Mouse (Mus musculus): Measurements from ENCODE around the gene Hist1h2an. TPM values are rescaled to one million over a fixed set of nuclear protein-coding genes. Genes with fewer than 3 reads are reported as not detected.

Gene Hist1h2an
- polyA plus RNA-seq, 1 experiment = not detected

- Histone ChIP-seq H3K4me1 (ENCODE audit: control insufficient read depth, insufficient read depth, low read length) (peaks cover 13% of the 10 kb centered on the region), H3K27ac (ENCODE audit: insufficient read depth, low read depth, low read length) (peak overlapping the region; percentile 51), H3K4me3 (ENCODE audit: insufficient read depth, low read length) (peak overlapping the region; percentile 8; the same call in 1 of the 2 replicates)
- no peak for TF ChIP-seq POLR2A (IDR thresholded peaks at IDR 0.05; ENCODE audit: borderline replicate concordance, low read depth, low read length)
- TF ChIP-seq CTCF (IDR thresholded peaks at IDR 0.05; ENCODE audit: low read depth, low read length) = no peak
Measured at GRCm38 (mm10) chr13:21752356-21752755, 34.7 kb downstream of the Hist1h2an start.

- H3K4me3 ChIP-seq (ENCODE audit: insufficient read depth, low read length) = no peak overlapping the region
- peaks cover 15% of the 10 kb centered on the region for H3K4me1 ChIP-seq (ENCODE audit: control insufficient read depth, insufficient read depth, low read length)
- no peak overlapping the region for H3K27ac ChIP-seq (ENCODE audit: insufficient read depth, low read depth, low read length)
Measured at GRCm38 (mm10) chr13:21751827-21752226, 35.2 kb downstream of the Hist1h2an start.

GRCm38 (mm10) chr13:21751417-21751816, 35.6 kb downstream of the Hist1h2an start:
- Histone ChIP-seq H3K4me3 (ENCODE audit: insufficient read depth, low read length) (no peak overlapping the region), H3K27ac (ENCODE audit: insufficient read depth, low read depth, low read length) (no peak overlapping the region), H3K4me1 (ENCODE audit: control insufficient read depth, insufficient read depth, low read length) (peaks cover 15% of the 10 kb centered on the region)
- TF ChIP-seq CTCF (IDR thresholded peaks at IDR 0.05; ENCODE audit: low read depth, low read length) (no peak), POLR2A (IDR thresholded peaks at IDR 0.05; ENCODE audit: borderline replicate concordance, low read depth, low read length) (no peak)

More at GRCm38 (mm10) chr13:21751827-21752226, 35.2 kb downstream of the Hist1h2an start:
- TF ChIP-seq CTCF (IDR thresholded peaks at IDR 0.05; ENCODE audit: low read depth, low read length) (no peak), POLR2A (IDR thresholded peaks at IDR 0.05; ENCODE audit: borderline replicate concordance, low read depth, low read length) (no peak)

GRCm38 (mm10) chr13:21750159-21751017, 36.6 kb downstream of the Hist1h2an start, which contains the start of gene Hist1h4k:
Gene Hist1h4k, minus strand, starts transcription at chr13:21750505.
- peak within 1 kb of the TSS; percentile 58 for H3K4me3 ChIP-seq (ENCODE audit: insufficient read depth, low read length)
- TF ChIP-seq POLR2A (IDR thresholded peaks at IDR 0.05; ENCODE audit: borderline replicate concordance, low read depth, low read length) = peak; percentile 22; the same call in 1 of the 2 replicates
- peak within 1 kb of the TSS; percentile 82 for H3K27ac ChIP-seq (ENCODE audit: insufficient read depth, low read depth, low read length)
- H3K4me1 ChIP-seq (ENCODE audit: control insufficient read depth, insufficient read depth, low read length) = peaks cover 15% of the 10 kb centered on the region

GRCm38 (mm10) chr13:21749387-21750158, 37.4 kb downstream of the Hist1h2an start:
- H3K27ac ChIP-seq (ENCODE audit: insufficient read depth, low read depth, low read length) = peak overlapping the region; percentile 40
- TF ChIP-seq CTCF (IDR thresholded peaks at IDR 0.05; ENCODE audit: low read depth, low read length) = no peak
- TF ChIP-seq POLR2A (IDR thresholded peaks at IDR 0.05; ENCODE audit: borderline replicate concordance, low read depth, low read length) = no peak
- H3K4me1 ChIP-seq (ENCODE audit: control insufficient read depth, insufficient read depth, low read length) = peaks cover 15% of the 10 kb centered on the region
- peak overlapping the region; percentile 58 for H3K4me3 ChIP-seq (ENCODE audit: insufficient read depth, low read length)

GRCm38 (mm10) chr13:21745006-21745405, 42.0 kb downstream of the Hist1h2an start:
- no peak for TF ChIP-seq POLR2A (IDR thresholded peaks at IDR 0.05; ENCODE audit: borderline replicate concordance, low read depth, low read length)
- no peak for TF ChIP-seq CTCF (IDR thresholded peaks at IDR 0.05; ENCODE audit: low read depth, low read length)

More at GRCm38 (mm10) chr13:21745006-21745405, 42.0 kb downstream of the Hist1h2an start:
- no peak overlapping the region for H3K4me3 ChIP-seq (ENCODE audit: insufficient read depth, low read length)
- peaks cover 10% of the 10 kb centered on the region for H3K4me1 ChIP-seq (ENCODE audit: control insufficient read depth, insufficient read depth, low read length)
- H3K27ac ChIP-seq (ENCODE audit: insufficient read depth, low read depth, low read length) = no peak overlapping the region

Other genes with a start within 250 kb of the Hist1h2an start
- not detected in 2 replicates for gene Olfr1366, start 244.4 kb downstream of the Hist1h2an start, polyA plus RNA-seq (2012; ENCODE audit: insufficient read depth, insufficient read length, missing spikeins)
- gene Olfr1535, start 227.3 kb downstream of the Hist1h2an start, polyA plus RNA-seq (2012; ENCODE audit: insufficient read depth, insufficient read length, missing spikeins) = not detected in 2 replicates
- not detected in 2 replicates for gene Olfr1364, start 205.5 kb downstream of the Hist1h2an start, polyA plus RNA-seq (2012; ENCODE audit: insufficient read depth, insufficient read length, missing spikeins)
- not detected in 2 replicates for gene Olfr1362, start 173.2 kb downstream of the Hist1h2an start, polyA plus RNA-seq (2012; ENCODE audit: insufficient read depth, insufficient read length, missing spikeins)
- gene Olfr11, start 144.7 kb downstream of the Hist1h2an start, polyA plus RNA-seq (2012; ENCODE audit: insufficient read depth, insufficient read length, missing spikeins) = not detected in 2 replicates
- gene Olfr1361, start 123.8 kb downstream of the Hist1h2an start, polyA plus RNA-seq (2012; ENCODE audit: insufficient read depth, insufficient read length, missing spikeins) = 0.48 TPM in 1 of 2 replicates, not detected in the other
- not detected in 2 replicates for gene Olfr1360, start 109.8 kb downstream of the Hist1h2an start, polyA plus RNA-seq (2012; ENCODE audit: insufficient read depth, insufficient read length, missing spikeins)
- not detected in 2 replicates for gene Olfr1359, start 89.1 kb downstream of the Hist1h2an start, polyA plus RNA-seq (2012; ENCODE audit: insufficient read depth, insufficient read length, missing spikeins)
- not detected in 2 replicates for gene Hist1h2bl, start 71.1 kb downstream of the Hist1h2an start, polyA plus RNA-seq (2012; ENCODE audit: insufficient read depth, insufficient read length, missing spikeins)
- 4.0 TPM in 1 of 2 replicates, not detected in the other for gene Hist1h2ai, start 70.8 kb downstream of the Hist1h2an start, polyA plus RNA-seq (2012; ENCODE audit: insufficient read depth, insufficient read length, missing spikeins)
- 6.9 TPM in 1 of 2 replicates, not detected in the other for gene Hist1h3h, start 69.6 kb downstream of the Hist1h2an start, polyA plus RNA-seq (2012; ENCODE audit: insufficient read depth, insufficient read length, missing spikeins)
- gene Hist1h2bm, start 65.2 kb downstream of the Hist1h2an start, polyA plus RNA-seq (2012; ENCODE audit: insufficient read depth, insufficient read length, missing spikeins) = 2.1 TPM in 1 of 2 replicates, not detected in the other
- 1.8 and 2.7 TPM in 2 replicates for gene Hist1h4j, start 52.2 kb downstream of the Hist1h2an start, polyA plus RNA-seq (2012; ENCODE audit: insufficient read depth, insufficient read length, missing spikeins)
- gene Hist1h4k, start 36.7 kb downstream of the Hist1h2an start, polyA plus RNA-seq (2012; ENCODE audit: insufficient read depth, insufficient read length, missing spikeins) = 3.6 and 8.9 TPM in 2 replicates
- gene Hist1h2ak, start 33.4 kb downstream of the Hist1h2an start, polyA plus RNA-seq (2012; ENCODE audit: insufficient read depth, insufficient read length, missing spikeins) = 4.9 and 9.5 TPM in 2 replicates
- 7.1 and 7.3 TPM in 2 replicates for gene Hist1h2bn, start 33.1 kb downstream of the Hist1h2an start, polyA plus RNA-seq (2012; ENCODE audit: insufficient read depth, insufficient read length, missing spikeins)
- gene Hist1h1b, start 6.6 kb downstream of the Hist1h2an start, polyA plus RNA-seq (2012; ENCODE audit: insufficient read depth, insufficient read length, missing spikeins) = 0.82 and 2.1 TPM in 2 replicates
- 3.9 and 4.4 TPM in 2 replicates for gene Hist1h3i, start 3.8 kb downstream of the Hist1h2an start, polyA plus RNA-seq (2012; ENCODE audit: insufficient read depth, insufficient read length, missing spikeins)
- not detected in 2 replicates for gene Hist1h2bp, start 243 bp upstream of the Hist1h2an start, polyA plus RNA-seq (2012; ENCODE audit: insufficient read depth, insufficient read length, missing spikeins)
- 3.2 and 6.5 TPM in 2 replicates for gene Hist1h2bq, start 23.0 kb upstream of the Hist1h2an start, polyA plus RNA-seq (2012; ENCODE audit: insufficient read depth, insufficient read length, missing spikeins)
- not detected in 2 replicates for gene Hist1h2ao, start 23.2 kb upstream of the Hist1h2an start, polyA plus RNA-seq (2012; ENCODE audit: insufficient read depth, insufficient read length, missing spikeins)
- gene Hist1h4m, start 24.5 kb upstream of the Hist1h2an start, polyA plus RNA-seq (2012; ENCODE audit: insufficient read depth, insufficient read length, missing spikeins) = 5.2 and 6.8 TPM in 2 replicates
- not detected in 2 replicates for gene Hist1h4n, start 45.0 kb upstream of the Hist1h2an start, polyA plus RNA-seq (2012; ENCODE audit: insufficient read depth, insufficient read length, missing spikeins)
- gene Hist1h2ap, start 46.3 kb upstream of the Hist1h2an start, polyA plus RNA-seq (2012; ENCODE audit: insufficient read depth, insufficient read length, missing spikeins) = 14.7 and 15.1 TPM in 2 replicates
- 4.5 and 8.6 TPM in 2 replicates for gene Hist1h2br, start 46.5 kb upstream of the Hist1h2an start, polyA plus RNA-seq (2012; ENCODE audit: insufficient read depth, insufficient read length, missing spikeins)
- 0.25 and 0.76 TPM in 2 replicates for gene Zfp184, start 157.9 kb upstream of the Hist1h2an start, polyA plus RNA-seq (2012; ENCODE audit: insufficient read depth, insufficient read length, missing spikeins)
- not detected in 2 replicates for gene Pom121l2, start 194.0 kb upstream of the Hist1h2an start, polyA plus RNA-seq (2012; ENCODE audit: insufficient read depth, insufficient read length, missing spikeins)
- 3.0 and 3.4 TPM in 2 replicates for gene Prss16, start 222.5 kb upstream of the Hist1h2an start, polyA plus RNA-seq (2012; ENCODE audit: insufficient read depth, insufficient read length, missing spikeins)
- not detected in 2 replicates for gene Hist1h2ah, start 248.3 kb upstream of the Hist1h2an start, polyA plus RNA-seq (2012; ENCODE audit: insufficient read depth, insufficient read length, missing spikeins)
- 2.9 and 5.5 TPM in 2 replicates for gene Hist1h2bk, start 248.7 kb upstream of the Hist1h2an start, polyA plus RNA-seq (2012; ENCODE audit: insufficient read depth, insufficient read length, missing spikeins)

All from bone marrow macrophage, adult 2 months (primary cell).